Mouse (Mus musculus) CH12.LX (cell line): ENCODE measurements at regions not wholly inside any gene's neighbourhood (a gene's known extent, or its start where the extent isn't known, plus 50 kb on each side); places are given as distances from the start of the nearest gene placed in this dataset.

Experiments
- CHD1 ChIP-seq: IDR thresholded peaks from 2 replicates; pipeline ENCODE4 v1.6.1; 2012; ENCODE audit warnings: low read depth, low read length, improper control_type of control experiment, inconsistent platforms
- CTCF ChIP-seq, 2 experiments: IDR thresholded peaks in 1 of 2; conservative IDR thresholded peaks in 1 of 2; 2 replicates each; pipeline ENCODE4 v1.5.1; 2011 to 2012; ENCODE audit warnings: low read depth in 2 of 2, low read length in 2 of 2, improper control_type of control experiment in 1 of 2, inconsistent platforms in 1 of 2, mild to moderate bottlenecking in 1 of 2, moderate library complexity in 1 of 2
- EP300 ChIP-seq: IDR thresholded peaks from 2 replicates; pipeline ENCODE4 v1.6.1; 2011; ENCODE audit warnings: low read length, improper control_type of control experiment
- HCFC1 ChIP-seq: IDR thresholded peaks from 2 replicates; pipeline ENCODE4 v1.6.1; 2012; ENCODE audit warnings: low read depth, mild to moderate bottlenecking, inconsistent platforms, low read length, improper control_type of control experiment
- MAFK ChIP-seq: IDR thresholded peaks from 2 replicates; pipeline ENCODE4 v1.6.1; 2011; ENCODE audit warnings: low read length, improper control_type of control experiment; ENCODE audit not compliant: insufficient replicate concordance
- NELFE ChIP-seq: IDR thresholded peaks from 2 replicates; pipeline ENCODE4 v1.6.1; 2011; ENCODE audit warnings: low read depth, low read length, improper control_type of control experiment
- NRF1 ChIP-seq: IDR thresholded peaks from 2 replicates; pipeline ENCODE4 v1.6.1; 2014; ENCODE audit warnings: low read depth, mild to moderate bottlenecking, inconsistent platforms, low read length, improper control_type of control experiment, moderate library complexity
- POLR2AphosphoS2 ChIP-seq: IDR thresholded peaks from 2 replicates; pipeline ENCODE4 v1.6.1; 2011; ENCODE audit warnings: low read depth, low read length, improper control_type of control experiment
- RCOR1 ChIP-seq: conservative IDR thresholded peaks from 2 replicates; pipeline ENCODE4 v1.6.1; 2012; ENCODE audit warnings: low read depth, mild to moderate bottlenecking, inconsistent platforms, low read length, improper control_type of control experiment

DNA sequence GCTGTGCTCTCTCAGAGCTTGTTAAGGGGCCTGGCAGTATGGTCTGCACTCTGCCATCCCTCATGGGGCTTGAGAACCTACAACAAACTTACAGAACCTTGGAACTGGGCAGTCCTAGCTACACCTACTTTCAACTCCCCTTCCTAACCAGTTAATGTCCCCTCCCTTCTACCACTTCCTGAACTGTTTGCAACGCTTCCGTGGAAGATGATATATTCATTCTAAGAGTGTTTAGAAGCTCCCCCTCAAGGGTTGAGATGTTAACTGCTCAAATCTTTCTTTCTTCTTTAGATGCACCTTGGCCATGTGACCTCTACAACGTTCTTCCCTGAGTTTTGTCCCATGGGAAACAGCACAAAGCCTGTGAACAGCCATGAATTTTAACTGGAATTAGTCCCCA is 72.3 kb upstream of the Atp2b1 start:
- TF ChIP-seq CTCF (conservative IDR thresholded peaks at IDR 0.05 in 1 of 2, IDR thresholded peaks at IDR 0.05 in 1 of 2; ENCODE audit: low read depth in 2 of 2, low read length in 2 of 2) (peak in 1 of 2 experiments; percentile 16; a peak in 1 of 4 replicates), MAFK (no peak), NELFE (peak; percentile 28; the same call in 1 of the 2 replicates), CHD1 (no peak), EP300 (peak; percentile 52; the same call in 1 of the 2 replicates), NRF1 (no peak), POLR2AphosphoS2 (no peak), HCFC1 (peak; percentile 59), RCOR1 (no peak)
